Mouse (Mus musculus): ENCODE data around the gene Tent5c.

- no peak for TF ChIP-seq POLR2A (IDR thresholded peaks at IDR 0.05; ENCODE audit: control insufficient read depth in 1 of 2, insufficient read depth in 1 of 2, low read depth in 1 of 2, low read length in 2 of 2, poor library complexity in 1 of 2)
- no peak for TF ChIP-seq SIN3A (IDR thresholded peaks at IDR 0.05; ENCODE audit: low read length)
- no peak for TF ChIP-seq MAX (IDR thresholded peaks at IDR 0.05; ENCODE audit: low read length)
- no peak for TF ChIP-seq ZNF384 (IDR thresholded peaks at IDR 0.05; ENCODE audit: low read depth, low read length)
- no peak for TF ChIP-seq CTCF (IDR thresholded peaks at IDR 0.05 in 2 of 3, conservative IDR thresholded peaks at IDR 0.05 in 1 of 3; ENCODE audit: control insufficient read depth in 1 of 3, insufficient read depth in 1 of 3, low read depth in 2 of 3, low read length in 3 of 3, poor library complexity in 1 of 3, severe bottlenecking in 1 of 3)
- TF ChIP-seq POLR2AphosphoS5 (IDR thresholded peaks at IDR 0.05; ENCODE audit: borderline replicate concordance, low read depth, low read length), result no peak
- no peak for TF ChIP-seq USF2 (IDR thresholded peaks at IDR 0.05; ENCODE audit: borderline replicate concordance in 1 of 2, insufficient read depth in 1 of 2, low read depth in 1 of 2, low read length in 2 of 2)
- TF ChIP-seq E2F4 (IDR thresholded peaks at IDR 0.05; ENCODE audit: borderline replicate concordance, low read depth, low read length), result no peak
- TF ChIP-seq ELF1 (IDR thresholded peaks at IDR 0.05; ENCODE audit: low read depth, low read length), result no peak
- no peak for TF ChIP-seq POLR2AphosphoS2 (IDR thresholded peaks at IDR 0.05; ENCODE audit: low read length)
- TF ChIP-seq ZKSCAN1 (IDR thresholded peaks at IDR 0.05; ENCODE audit: low read depth, low read length), result no peak
- TF ChIP-seq GABPA (IDR thresholded peaks at IDR 0.05; ENCODE audit: low read depth, low read length), result no peak
- no peak for TF ChIP-seq GATA1 (IDR thresholded peaks at IDR 0.05; ENCODE audit: low read depth, low read length)
- TF ChIP-seq EP300 (IDR thresholded peaks at IDR 0.05; ENCODE audit: low read depth in 1 of 2, low read length in 2 of 2), result no peak
Observed at GRCm38 (mm10) chr3:100515754-100516141, 26.6 kb upstream of the Tent5c start.

Data from MEL (cell line).